Mouse (Mus musculus) stomach, embryonic 16.5 days (tissue): ENCODE data around the gene Wnt9b. TPM values are rescaled to one million over a fixed set of nuclear protein-coding genes. Genes with fewer than 3 reads are reported as not detected.

Experiments
- ATAC-seq: fragments of 200-750 bp; cut with Nextera tagmentation; 2 replicates; pipeline ENCODE4 v1.8.0; 2017; ENCODE audit warnings: moderate number of reproducible peaks, moderate TSS enrichment; ENCODE audit not compliant: insufficient read depth, low FRiP score
- H3K27ac ChIP-seq: fragments of 300-500 bp; sonication (generic); 2 replicates; pipeline ENCODE4 v1.5.1; 2014; ENCODE audit warnings: low read length
- H3K27me3 ChIP-seq: fragments of 300-500 bp; sonication (generic); 2 replicates; pipeline ENCODE4 v1.6.1; 2014; ENCODE audit warnings: low read length, control low read depth, mixed read lengths; ENCODE audit not compliant: control insufficient read depth, insufficient read depth
- H3K36me3 ChIP-seq: fragments of 300-500 bp; sonication (generic); 2 replicates; pipeline ENCODE4 v1.6.1; 2014; ENCODE audit warnings: low read length; ENCODE audit not compliant: control insufficient read depth, insufficient read depth
- H3K4me1 ChIP-seq: fragments of 300-500 bp; sonication (generic); 2 replicates; pipeline ENCODE4 v1.6.1; 2014; ENCODE audit warnings: low read length, control low read depth, mixed read lengths; ENCODE audit not compliant: control insufficient read depth, insufficient read depth
- H3K4me2 ChIP-seq: fragments of 300-500 bp; sonication (generic); 2 replicates; pipeline ENCODE4 v1.6.1; 2014; ENCODE audit warnings: low read depth, low read length, mixed read lengths
- H3K4me3 ChIP-seq: fragments of 300-500 bp; sonication (generic); replicated peaks from 2 replicates; pipeline ENCODE4 v1.5.1; 2014; ENCODE audit warnings: mild to moderate bottlenecking, low read length
- H3K9ac ChIP-seq: fragments of 300-500 bp; sonication (generic); 2 replicates; pipeline ENCODE4 v1.6.1; 2014; ENCODE audit warnings: low read length
- H3K9me3 ChIP-seq: fragments of 300-500 bp; sonication (generic); replicated peaks from 2 replicates; pipeline ENCODE4 v1.6.1; 2016; ENCODE audit warnings: low read length, control low read depth; ENCODE audit not compliant: control insufficient read depth
- WGBS: fragments of 180-500 bp; shearing (Covaris S2); extraction: QIAGEN DNeasy Blood & Tissue Kit; methylation state at CpG from one replicate; pipeline ENCODE4 v1.1.7; 2014; 5-methylcytosine and 5-hydroxymethylcytosine counted together
- polyA plus RNA-seq: library from polyadenylated mRNA; unstranded; fragments of >200 nt; fragmentation: Nextera tagmentation; extraction: Ambion mirVana; gene quantifications from 2 replicates; pipeline ENCODE4 v1.2.1, GENCODE M21; 2015

Wnt9b gene
- 0.05 and 0.06 TPM in 2 replicates for polyA plus RNA-seq

GRCm38 (mm10) chr11:103749306-103750089, at the start of gene Wnt9b:
Gene Wnt9b, minus strand, starts transcription at chr11:103749821.
- ATAC-seq, result peak; percentile 81
- Histone ChIP-seq H3K27ac (no peak within 1 kb of the TSS), H3K4me3 (peak within 1 kb of the TSS; percentile 43), H3K4me1 (peaks cover 10% of the 10 kb centered on the region), H3K9ac (peak within 1 kb of the TSS; percentile 52), H3K9me3 (no peaks in the 10 kb centered on the region), H3K27me3 (peaks cover 61% of the 10 kb centered on the region), H3K4me2 (peak within 1 kb of the TSS; percentile 73), H3K36me3 (no peaks in the 10 kb centered on the region)
- under 1% methylated on average over 65 of the region's 68 CpGs for WGBS

GRCm38 (mm10) chr11:103789951-103790350, 40.3 kb upstream of the Wnt9b start:
- H3K4me2 ChIP-seq, result no peak overlapping the region
- no peak overlapping the region for H3K9ac ChIP-seq
- no peaks in the 10 kb centered on the region for H3K4me1 ChIP-seq
- H3K36me3 ChIP-seq, result no peaks in the 10 kb centered on the region
- WGBS, result 58% methylated on average over 5 of the region's 5 CpGs
- H3K4me3 ChIP-seq, result no peak overlapping the region
- H3K27me3 ChIP-seq, result peaks cover 10% of the 10 kb centered on the region
- no peak for ATAC-seq
- no peak overlapping the region for H3K27ac ChIP-seq
- H3K9me3 ChIP-seq, result no peaks in the 10 kb centered on the region

GRCm38 (mm10) chr11:103780152-103780551, 30.5 kb upstream of the Wnt9b start:
- Histone ChIP-seq H3K27ac (no peak overlapping the region), H3K4me3 (no peak overlapping the region), H3K27me3 (peaks cover 30% of the 10 kb centered on the region), H3K4me1 (no peaks in the 10 kb centered on the region), H3K4me2 (no peak overlapping the region), H3K9ac (no peak overlapping the region), H3K9me3 (no peaks in the 10 kb centered on the region), H3K36me3 (no peaks in the 10 kb centered on the region)
- peak; percentile 25; the same call in 1 of the 2 replicates for ATAC-seq
- WGBS, result 32% methylated on average over 9 of the region's 9 CpGs

GRCm38 (mm10) chr11:103774228-103774530, 24.6 kb upstream of the Wnt9b start:
- no peak for ATAC-seq
- Histone ChIP-seq H3K27me3 (peaks cover 79% of the 10 kb centered on the region), H3K4me1 (peaks cover 10% of the 10 kb centered on the region), H3K9me3 (no peaks in the 10 kb centered on the region), H3K27ac (no peak overlapping the region), H3K36me3 (no peaks in the 10 kb centered on the region), H3K9ac (no peak overlapping the region), H3K4me2 (peak overlapping the region; percentile 51), H3K4me3 (peak overlapping the region; percentile 28)
- WGBS, result 2% methylated on average over 19 of the region's 19 CpGs

GRCm38 (mm10) chr11:103773387-103774227, 24.0 kb upstream of the Wnt9b start, which contains the start of gene Wnt3:
Gene Wnt3, plus strand, starts transcription at chr11:103774150.
- ATAC-seq, result no peak
- no peaks in the 10 kb centered on the region for H3K36me3 ChIP-seq
- peak within 1 kb of the TSS; percentile 28 for H3K4me3 ChIP-seq
- WGBS, result 1% methylated on average over 60 of the region's 60 CpGs
- peak within 1 kb of the TSS; percentile 51 for H3K4me2 ChIP-seq
- H3K9me3 ChIP-seq, result no peaks in the 10 kb centered on the region
- peaks cover 10% of the 10 kb centered on the region for H3K4me1 ChIP-seq
- H3K27me3 ChIP-seq, result peaks cover 83% of the 10 kb centered on the region
- H3K9ac ChIP-seq, result no peak within 1 kb of the TSS
- no peak within 1 kb of the TSS for H3K27ac ChIP-seq

GRCm38 (mm10) chr11:103772505-103773386, 23.1 kb upstream of the Wnt9b start:
- Histone ChIP-seq H3K4me1 (peaks cover 10% of the 10 kb centered on the region), H3K4me2 (peak overlapping the region; percentile 51; the same call in 1 of the 2 replicates), H3K4me3 (peak overlapping the region; percentile 28; the same call in 1 of the 2 replicates), H3K27me3 (peaks cover 83% of the 10 kb centered on the region), H3K9me3 (no peaks in the 10 kb centered on the region), H3K27ac (no peak overlapping the region), H3K36me3 (no peaks in the 10 kb centered on the region), H3K9ac (no peak overlapping the region)
- 3% methylated on average over 23 of the region's 23 CpGs for WGBS
- no peak for ATAC-seq

- H3K4me2 ChIP-seq, result no peak overlapping the region
- H3K9ac ChIP-seq, result no peak overlapping the region
- no peak overlapping the region for H3K27ac ChIP-seq
- peaks cover 10% of the 10 kb centered on the region for H3K4me1 ChIP-seq
- H3K9me3 ChIP-seq, result no peaks in the 10 kb centered on the region
- peaks cover 72% of the 10 kb centered on the region for H3K27me3 ChIP-seq
- no peak for ATAC-seq
- no peaks in the 10 kb centered on the region for H3K36me3 ChIP-seq
- H3K4me3 ChIP-seq, result no peak overlapping the region
- under 1% methylated on average over 19 of the region's 19 CpGs for whole genome bisulfite sequencing
Measured at GRCm38 (mm10) chr11:103771160-103771817, 21.7 kb upstream of the Wnt9b start.

- no peak for ATAC-seq
- WGBS, result 20% methylated on average over 6 of the region's 6 CpGs
- H3K4me1 ChIP-seq, result no peaks in the 10 kb centered on the region
- no peak overlapping the region for H3K9ac ChIP-seq
- H3K27me3 ChIP-seq, result peaks cover 16% of the 10 kb centered on the region
- no peak overlapping the region for H3K4me3 ChIP-seq
- no peaks in the 10 kb centered on the region for H3K9me3 ChIP-seq
- no peaks in the 10 kb centered on the region for H3K36me3 ChIP-seq
- H3K4me2 ChIP-seq, result no peak overlapping the region
- H3K27ac ChIP-seq, result no peak overlapping the region
Measured at GRCm38 (mm10) chr11:103765556-103766011, 16.0 kb upstream of the Wnt9b start.
